In genomic region chr15:89179630-89179964, GRCm38 (mm10) we compare ENCODE assay signal across 8 mouse cellular contexts. TPM values are rescaled to one million over a fixed set of nuclear protein-coding genes. Genes with fewer than 3 reads are reported as not detected.
A peak's percentile ranks its signal among the peaks of the same experiment; 100 is the strongest.
DNase-seq lines count a peak whose midpoint lies in the region; ATAC-seq and TF ChIP-seq lines count a peak whose summit lies in the region.

No protein-coding gene starts in this region.

- DNase-seq in heart, adult 9 months (ENCODE audit: low spot score in 2 of 2) = no peak
- no peak for DNase-seq in ES-E14 (ENCODE audit: low read depth, low spot score)
- no peak for DNase-seq in ovary, postnatal 10 days (ENCODE audit: low spot score)
- DNase-seq in layer of hippocampus, adult 9-10 months (ENCODE audit: low spot score) = no peak
- DNase-seq in gastrocnemius, postnatal 10 days = no peak

- H3K79me2 ChIP-seq in macrophage (ENCODE audit: inconsistent target) = peaks cover 53% of the 10 kb centered on the region

- H3K4me3 ChIP-seq in heart, embryonic 12.5 days = peak overlapping the region; percentile 80
- H3K4me3 ChIP-seq in ES-E14 (ENCODE audit: insufficient read depth in 1 of 2, low read depth in 1 of 2, low read length in 2 of 2, poor library complexity in 1 of 2, severe bottlenecking in 1 of 2) (peak overlapping the region; percentile 79 to 81), macrophage (ENCODE audit: inconsistent target) (peak overlapping the region; percentile 93)
- H3K4me3 ChIP-seq in heart, embryonic 15.5 days = peak overlapping the region; percentile 79

- no peaks in the 10 kb centered on the region for H3K27me3 ChIP-seq in heart, embryonic 12.5 days (replicated peaks)
- no peaks in the 10 kb centered on the region for H3K27me3 ChIP-seq in heart, embryonic 15.5 days

- 7% methylated on average over 6 of the region's 6 CpGs for WGBS in heart, embryonic 12.5 days
- WGBS in heart, embryonic 15.5 days = 5% methylated on average over 6 of the region's 6 CpGs
- WGBS in macrophage (ENCODE audit: missing documents) = 44% methylated on average over 6 of the region's 6 CpGs

- no peak for ATAC-seq in heart, embryonic 12.5 days (ENCODE audit: insufficient number of reproducible peaks, low FRiP score)
- ATAC-seq in heart, embryonic 15.5 days (replicated peaks; ENCODE audit: insufficient number of reproducible peaks, insufficient read depth, low FRiP score, low read depth) = no peak

- no peaks in the 10 kb centered on the region for H3K9me3 ChIP-seq in heart, embryonic 12.5 days (replicated peaks)
- no peaks in the 10 kb centered on the region for H3K9me3 ChIP-seq in ES-E14 (ENCODE audit: control insufficient read depth, insufficient read depth, low read depth, low read length)
- no peaks in the 10 kb centered on the region for H3K9me3 ChIP-seq in heart, embryonic 15.5 days (replicated peaks)

- H3K36me3 ChIP-seq in heart, embryonic 12.5 days = 0 out of 2 replicates have a peak, but pooled peaks cover under 1% of the 10 kb centered on the region
- no peaks in the 10 kb centered on the region for H3K36me3 ChIP-seq in ES-E14 (ENCODE audit: control insufficient read depth, insufficient read depth, low read length, poor library complexity, severe bottlenecking)
- H3K36me3 ChIP-seq in heart, embryonic 15.5 days = no peaks in the 10 kb centered on the region
- no peaks in the 10 kb centered on the region for H3K36me3 ChIP-seq in macrophage (ENCODE audit: inconsistent target)

- peak overlapping the region; percentile 92 for H3K27ac ChIP-seq in heart, embryonic 12.5 days (ENCODE audit: poor library complexity, severe bottlenecking)
- H3K27ac ChIP-seq in ES-E14 (ENCODE audit: insufficient read depth, low read depth, low read length, poor library complexity, severe bottlenecking) (no peak overlapping the region), macrophage (peak overlapping the region; percentile 100)
- peak overlapping the region; percentile 92 for H3K27ac ChIP-seq in heart, embryonic 15.5 days

- peaks cover 72% of the 10 kb centered on the region for H3K4me1 ChIP-seq in heart, embryonic 12.5 days (replicated peaks)
- H3K4me1 ChIP-seq in ES-E14 (ENCODE audit: control insufficient read depth in 2 of 2, insufficient read depth in 2 of 2, low read length in 2 of 2, poor library complexity in 1 of 2) = peaks cover 8 to 64% of the 10 kb centered on the region in 2 experiments
- peaks cover 71% of the 10 kb centered on the region for H3K4me1 ChIP-seq in heart, embryonic 15.5 days (replicated peaks)

- in situ Hi-C loops in ES-E14 (cut with MboI; ENCODE audit: low sequenced_read_pairs in 2 of 2, unreplicated experiment in 2 of 2) = no loop called here

- H3K9ac ChIP-seq in heart, embryonic 12.5 days = peak overlapping the region; percentile 88
- peak overlapping the region; percentile 80; the same call in 1 of the 2 replicates for H3K9ac ChIP-seq in ES-E14 (ENCODE audit: insufficient read depth, low read depth, low read length, poor library complexity, severe bottlenecking)
- H3K9ac ChIP-seq in heart, embryonic 15.5 days = peak overlapping the region; percentile 80

- H3K4me2 ChIP-seq in heart, embryonic 12.5 days = peak overlapping the region; percentile 85
- peak overlapping the region; percentile 94 for H3K4me2 ChIP-seq in heart, embryonic 15.5 days

TF ChIP-seq in ES-E14, 5 proteins besides CTCF, POLR2A, EP300 and RAD21:
- TF ChIP-seq ZC3H11A (IDR thresholded peaks at IDR 0.05; ENCODE audit: borderline replicate concordance, low read depth, low read length) (no peak), ZNF384 (IDR thresholded peaks at IDR 0.05; ENCODE audit: low read depth, low read length) (no peak), CHD2 (IDR thresholded peaks at IDR 0.05; ENCODE audit: low read depth, low read length) (no peak), HCFC1 (IDR thresholded peaks at IDR 0.05; ENCODE audit: borderline replicate concordance, insufficient read depth, low read length) (no peak), MAFK (IDR thresholded peaks at IDR 0.05; ENCODE audit: insufficient read depth, low read depth, low read length) (no peak)

RNA-seq across cellular contexts. Expression of gene Plxnb2, which starts 1.0 kb away (rescaled TPM):
- 124 and 130 TPM in 2 replicates for polyA plus RNA-seq in heart, embryonic 12.5 days (2016; fragmentation: Nextera tagmentation; extraction: Ambion mirVana)
- total RNA-seq in ES-E14 (2012; rRNA removed) = 116 and 178 TPM in 2 replicates
- polyA plus RNA-seq in heart, embryonic 15.5 days (2015; fragmentation: Nextera tagmentation; extraction: Ambion mirVana) = 76.5 and 109 TPM in 2 replicates
- total RNA-seq in macrophage (2018; cell fraction: chromatin; rRNA removed) = 100 to 1,000 TPM in 21 of 26 experiments, 10 to 100 TPM in 5; 56.4 to 466 (median 272) TPM
- total RNA-seq in macrophage (2018; cell fraction: cytosol; rRNA removed) = 100 to 1,000 TPM; 231 to 545 (median 345) TPM
- 100 to 1,000 TPM; 287 to 804 (median 490) TPM for total RNA-seq in macrophage (2018; cell fraction: nucleus; rRNA removed)
- polyA plus RNA-seq in macrophage (2018) = 226 to 333 TPM (median 246 TPM) in 3 replicates
- total RNA-seq in gastrocnemius, postnatal 10 days (2021) = 10 to 100 TPM; 28.9 to 43.0 TPM

RNA-seq across cellular contexts. Expression of gene Dennd6b, which starts 16.7 kb away (rescaled TPM):
- polyA plus RNA-seq in heart, embryonic 12.5 days (2016; fragmentation: Nextera tagmentation; extraction: Ambion mirVana) = 19.9 and 20.2 TPM in 2 replicates
- 14.4 and 24.7 TPM in 2 replicates for total RNA-seq in ES-E14 (2012; rRNA removed)
- 15.3 and 18.2 TPM in 2 replicates for polyA plus RNA-seq in heart, embryonic 15.5 days (2015; fragmentation: Nextera tagmentation; extraction: Ambion mirVana)
- 10 to 100 TPM; 13.0 to 92.2 (median 42.9) TPM for total RNA-seq in macrophage (2018; cell fraction: chromatin; rRNA removed)
- total RNA-seq in macrophage (2018; cell fraction: cytosol; rRNA removed) = 1 to 10 TPM in 15 of 26 experiments, under 1 TPM in 11; 0.47 to 5.8 (median 1.3) TPM
- 10 to 100 TPM in 25 of 26 experiments, 1 to 10 TPM in 1; 7.9 to 62.1 (median 21.2) TPM for total RNA-seq in macrophage (2018; cell fraction: nucleus; rRNA removed)
- polyA plus RNA-seq in macrophage (2018) = 0.80 to 2.0 TPM (median 1.1 TPM) in 3 replicates
- total RNA-seq in gastrocnemius, postnatal 10 days (2021) = 1 to 10 TPM; 4.5 to 7.0 TPM

RNA-seq across cellular contexts. Expression of gene Mapk11, which starts 30.2 kb away (rescaled TPM):
- 3.7 and 4.6 TPM in 2 replicates for polyA plus RNA-seq in heart, embryonic 12.5 days (2016; fragmentation: Nextera tagmentation; extraction: Ambion mirVana)
- 6.6 and 12.7 TPM in 2 replicates for total RNA-seq in ES-E14 (2012; rRNA removed)
- polyA plus RNA-seq in heart, embryonic 15.5 days (2015; fragmentation: Nextera tagmentation; extraction: Ambion mirVana) = 3.1 and 4.1 TPM in 2 replicates
- total RNA-seq in macrophage (2018; cell fraction: chromatin; rRNA removed) = 10 to 100 TPM in 5 of 26 experiments, 1 to 10 TPM in 21; 2.3 to 40.1 (median 4.9) TPM
- 1 to 10 TPM in 19 of 26 experiments, under 1 TPM in 7; 0.62 to 1.9 (median 1.3) TPM for total RNA-seq in macrophage (2018; cell fraction: cytosol; rRNA removed)
- total RNA-seq in macrophage (2018; cell fraction: nucleus; rRNA removed) = 10 to 100 TPM in 2 of 26 experiments, 1 to 10 TPM in 24; 1.5 to 17.6 (median 2.8) TPM
- polyA plus RNA-seq in macrophage (2018) = 0.79 to 2.1 TPM (median 1.5 TPM) in 3 replicates
- 1 to 10 TPM; 2.1 to 3.0 TPM for total RNA-seq in gastrocnemius, postnatal 10 days (2021)

RNA-seq across cellular contexts. Expression of gene Ppp6r2, which starts 31.8 kb away (rescaled TPM):
- polyA plus RNA-seq in heart, embryonic 12.5 days (2016; fragmentation: Nextera tagmentation; extraction: Ambion mirVana) = 21.0 and 25.9 TPM in 2 replicates
- 8.6 and 9.2 TPM in 2 replicates for total RNA-seq in ES-E14 (2012; rRNA removed)
- polyA plus RNA-seq in heart, embryonic 15.5 days (2015; fragmentation: Nextera tagmentation; extraction: Ambion mirVana) = 18.6 and 22.7 TPM in 2 replicates
- total RNA-seq in macrophage (2018; cell fraction: chromatin; rRNA removed) = 100 to 1,000 TPM in 9 of 26 experiments, 10 to 100 TPM in 15, 1 to 10 TPM in 2; 8.9 to 124 (median 81.9) TPM
- 10 to 100 TPM; 16.3 to 43.0 (median 25.8) TPM for total RNA-seq in macrophage (2018; cell fraction: cytosol; rRNA removed)
- 10 to 100 TPM in 24 of 26 experiments, 1 to 10 TPM in 2; 8.8 to 85.5 (median 51.4) TPM for total RNA-seq in macrophage (2018; cell fraction: nucleus; rRNA removed)
- polyA plus RNA-seq in macrophage (2018) = 15.7 to 23.8 TPM (median 17.1 TPM) in 3 replicates
- total RNA-seq in gastrocnemius, postnatal 10 days (2021) = 10 to 100 TPM; 60.1 to 61.9 TPM

RNA-seq across cellular contexts. Expression of gene Mapk12, which starts 39.1 kb away (rescaled TPM):
- polyA plus RNA-seq in heart, embryonic 12.5 days (2016; fragmentation: Nextera tagmentation; extraction: Ambion mirVana) = 19.9 and 20.1 TPM in 2 replicates
- total RNA-seq in ES-E14 (2012; rRNA removed) = 8.1 and 10.6 TPM in 2 replicates
- polyA plus RNA-seq in heart, embryonic 15.5 days (2015; fragmentation: Nextera tagmentation; extraction: Ambion mirVana) = 16.0 and 19.1 TPM in 2 replicates
- total RNA-seq in macrophage (2018; cell fraction: chromatin; rRNA removed) = 1 to 10 TPM in 1 of 26 experiments, under 1 TPM in 9, not detected in 16; 0.42 to 1.8 (median 0.62) TPM
- under 1 TPM in 8 of 26 experiments, not detected in 18; 0.09 to 0.26 (median 0.14) TPM for total RNA-seq in macrophage (2018; cell fraction: cytosol; rRNA removed)
- under 1 TPM in 3 of 26 experiments, not detected in 23; 0.35 to 0.99 (median 0.47) TPM for total RNA-seq in macrophage (2018; cell fraction: nucleus; rRNA removed)
- 0.09 TPM in 1 of 3 replicates, not detected in the others for polyA plus RNA-seq in macrophage (2018)
- total RNA-seq in gastrocnemius, postnatal 10 days (2021) = 10 to 100 TPM; 76.0 to 77.1 TPM
